Mouse (Mus musculus): Measurements from ENCODE around the gene Dab2. TPM values are rescaled to one million over a fixed set of nuclear protein-coding genes. Genes with fewer than 3 reads are reported as not detected.

Gene Dab2
- polyA plus RNA-seq (2015; fragmentation: Nextera tagmentation; extraction: Ambion mirVana), result 20.3 and 21.2 TPM in 2 replicates

DNA sequence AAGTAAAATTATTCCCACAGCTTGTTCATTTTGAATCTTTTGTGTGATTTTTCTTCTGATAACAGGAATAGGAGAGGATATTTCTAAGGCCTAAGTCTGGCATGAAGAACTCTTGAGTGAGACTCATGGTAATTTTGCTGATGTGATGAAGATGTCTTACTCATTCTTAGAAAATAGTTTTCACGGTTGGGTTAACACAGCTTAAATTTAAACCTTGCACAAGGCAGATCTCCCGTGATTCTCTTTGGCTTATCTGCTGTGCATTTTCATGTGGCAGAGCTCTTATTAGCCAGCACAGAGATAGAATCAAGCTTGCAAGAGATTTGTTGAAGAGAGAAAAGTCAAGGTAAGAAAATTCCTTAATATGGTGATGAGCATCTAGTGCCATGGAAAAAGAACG, at the start of gene Dab2:
Gene Dab2 (plus strand): TSS at position 235 of the 400 bp plus-strand sequence.
- Histone ChIP-seq H3K27ac (no peak within 1 kb of the TSS), H3K4me2 (no peak within 1 kb of the TSS), H3K4me1 (no peaks in the 10 kb centered on the region), H3K4me3 (no peak within 1 kb of the TSS), H3K36me3 (replicated peaks) (no peaks in the 10 kb centered on the region), H3K9ac (no peak within 1 kb of the TSS), H3K9me3 (no peaks in the 10 kb centered on the region), H3K27me3 (replicated peaks) (no peaks in the 10 kb centered on the region)
- WGBS, result 72% methylated on average over 3 of the region's 3 CpGs
- no peak for ATAC-seq (replicated peaks)

DNA sequence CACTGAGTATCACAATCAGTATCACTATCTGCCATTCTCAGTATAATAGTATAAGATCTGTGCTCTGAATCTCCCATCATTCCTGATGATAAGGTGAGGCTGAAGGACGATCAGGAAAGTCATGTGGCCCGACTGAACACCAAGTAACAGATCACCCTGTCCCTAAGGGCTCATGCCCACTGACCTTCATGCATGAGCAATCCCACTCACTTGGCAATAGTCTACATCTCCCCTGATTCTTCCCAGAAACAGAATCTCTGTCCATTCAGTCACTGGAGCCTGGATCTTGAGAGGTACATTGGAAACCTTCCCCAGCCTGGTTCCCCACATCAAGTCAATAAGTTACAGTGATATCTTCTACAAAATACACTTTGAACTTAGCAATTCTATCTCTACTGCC, 46.1 kb upstream of the Dab2 start:
- Histone ChIP-seq H3K4me2 (no peak overlapping the region), H3K4me1 (no peaks in the 10 kb centered on the region), H3K9ac (no peak overlapping the region), H3K4me3 (no peak overlapping the region), H3K27me3 (replicated peaks) (no peaks in the 10 kb centered on the region), H3K36me3 (replicated peaks) (no peaks in the 10 kb centered on the region), H3K9me3 (no peaks in the 10 kb centered on the region), H3K27ac (no peak overlapping the region)
- ATAC-seq (replicated peaks), result no peak
- 86% methylated on average over 2 of the region's 2 CpGs for WGBS

DNA sequence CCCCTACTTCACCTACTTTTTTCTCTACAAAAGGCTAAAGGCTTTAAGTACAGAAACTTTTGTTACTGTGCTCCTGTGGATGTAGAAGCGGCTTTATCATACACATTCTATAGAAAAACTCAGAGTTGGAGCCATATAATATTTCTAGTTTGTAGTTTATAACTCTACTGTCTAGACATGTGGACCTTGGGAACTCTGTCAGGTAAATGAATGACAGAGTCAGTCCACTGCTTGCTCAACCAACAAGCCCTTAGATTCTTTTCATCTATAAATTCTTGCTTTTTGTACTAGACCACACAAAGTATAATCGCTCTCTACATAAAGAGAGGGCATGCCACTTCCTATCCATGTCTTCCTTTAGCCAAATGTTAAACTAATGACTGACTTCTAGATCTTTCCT, 45.2 kb upstream of the Dab2 start:
- no peak for ATAC-seq (replicated peaks)
- no peaks in the 10 kb centered on the region for H3K9me3 ChIP-seq
- H3K27me3 ChIP-seq (replicated peaks), result no peaks in the 10 kb centered on the region
- 94% methylated on average over 2 of the region's 2 CpGs for WGBS
- H3K9ac ChIP-seq, result no peak overlapping the region
- no peak overlapping the region for H3K27ac ChIP-seq
- no peaks in the 10 kb centered on the region for H3K36me3 ChIP-seq (replicated peaks)
- no peaks in the 10 kb centered on the region for H3K4me1 ChIP-seq
- no peak overlapping the region for H3K4me2 ChIP-seq
- no peak overlapping the region for H3K4me3 ChIP-seq

DNA sequence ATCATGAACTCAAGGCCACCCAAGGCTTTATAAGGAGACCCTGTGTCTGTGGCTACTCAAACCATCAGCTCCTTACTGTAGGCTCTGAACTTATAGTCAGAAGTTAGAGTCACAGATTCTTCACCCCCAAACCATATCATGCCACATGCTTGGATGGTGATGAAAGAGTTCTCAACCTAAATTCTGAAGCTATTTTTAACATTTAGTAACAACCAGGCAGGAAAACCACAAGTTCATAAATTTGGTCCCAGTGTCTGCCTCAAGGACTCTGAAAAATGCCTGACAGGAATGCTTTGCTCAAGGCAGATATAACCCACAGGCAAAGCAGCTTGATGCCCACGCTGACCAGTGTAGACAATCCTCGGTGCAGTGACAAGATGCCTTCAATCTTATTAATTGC, 42.5 kb upstream of the Dab2 start:
- Histone ChIP-seq H3K36me3 (replicated peaks) (no peaks in the 10 kb centered on the region), H3K4me2 (no peak overlapping the region), H3K4me1 (no peaks in the 10 kb centered on the region), H3K27ac (no peak overlapping the region), H3K9ac (no peak overlapping the region), H3K9me3 (no peaks in the 10 kb centered on the region), H3K4me3 (no peak overlapping the region), H3K27me3 (replicated peaks) (no peaks in the 10 kb centered on the region)
- ATAC-seq (replicated peaks), result no peak
- 92% methylated on average over 2 of the region's 2 CpGs for WGBS

DNA sequence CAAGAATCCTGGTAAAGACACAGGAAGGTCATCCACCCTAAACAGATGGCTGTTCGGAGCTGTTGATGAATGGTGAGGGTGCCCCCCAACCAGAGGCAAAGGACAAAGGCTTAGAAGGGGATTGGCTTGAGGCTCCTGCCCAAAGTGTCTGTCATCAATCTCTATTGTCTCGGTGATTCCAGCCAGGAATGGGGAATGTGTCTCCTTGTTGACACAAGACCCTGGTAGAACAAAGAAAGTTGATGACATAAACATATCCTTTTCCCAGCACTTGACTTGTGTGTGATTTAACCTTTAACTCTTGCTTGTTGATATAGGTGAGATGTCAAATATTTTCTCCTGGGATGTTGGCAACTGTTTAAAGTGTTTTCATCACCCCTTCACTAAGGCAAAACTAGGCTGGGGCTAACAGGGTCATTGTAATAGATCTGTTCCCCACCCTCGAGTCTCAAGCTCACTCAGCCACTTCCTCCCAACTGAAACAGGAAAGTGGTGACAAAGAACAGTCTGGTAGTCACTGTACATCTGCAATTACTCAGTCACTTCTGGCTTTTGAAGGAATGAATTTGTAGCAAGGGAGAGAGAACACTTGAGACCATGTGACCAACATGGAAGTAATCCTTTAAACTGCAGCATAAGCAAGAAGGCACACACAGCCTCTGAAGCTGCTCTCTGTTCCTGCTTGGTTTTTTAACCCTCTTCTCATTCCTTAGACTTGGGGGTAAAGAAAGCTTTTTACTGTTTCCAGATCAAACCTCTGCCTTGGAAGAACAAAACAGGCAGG, 39.4 kb upstream of the Dab2 start:
- no peak overlapping the region for H3K4me2 ChIP-seq
- no peak overlapping the region for H3K27ac ChIP-seq
- no peaks in the 10 kb centered on the region for H3K4me1 ChIP-seq
- no peak for ATAC-seq (replicated peaks)
- H3K36me3 ChIP-seq (replicated peaks), result no peaks in the 10 kb centered on the region
- no peak overlapping the region for H3K9ac ChIP-seq
- H3K9me3 ChIP-seq, result no peaks in the 10 kb centered on the region
- no peak overlapping the region for H3K4me3 ChIP-seq
- 41% methylated on average over 3 of the region's 3 CpGs for WGBS
- no peaks in the 10 kb centered on the region for H3K27me3 ChIP-seq (replicated peaks)

DNA sequence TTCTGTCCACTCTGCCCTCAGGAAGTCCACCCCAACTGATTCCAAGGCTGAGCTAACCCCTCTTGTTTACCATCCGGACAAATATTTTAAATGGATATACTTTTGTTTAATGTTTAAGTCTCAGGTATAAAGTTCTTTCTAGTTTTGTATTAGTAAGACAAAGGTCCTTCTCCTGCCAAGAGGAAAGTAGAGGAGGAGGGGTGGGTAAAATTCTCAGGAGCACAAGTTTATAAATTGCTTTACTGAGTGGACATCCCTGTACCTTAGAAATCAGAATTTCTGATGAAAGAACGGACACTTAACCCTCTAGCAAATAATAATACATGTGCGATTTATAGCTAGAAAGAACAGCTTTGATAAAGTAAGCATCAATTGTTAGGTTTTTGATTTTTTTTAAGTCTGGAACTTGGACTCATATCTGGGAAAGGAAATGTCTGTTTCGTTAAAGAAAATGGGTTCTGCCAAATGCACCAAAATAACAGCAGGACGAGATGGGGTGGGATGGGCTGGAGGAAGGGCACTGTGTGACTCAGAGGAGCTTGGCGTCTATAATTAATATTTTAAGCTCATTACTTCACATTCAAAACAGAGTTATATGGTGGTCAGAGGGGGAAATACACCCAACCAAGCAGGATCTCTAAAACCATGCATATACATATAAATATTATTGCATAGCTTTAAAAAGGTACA, 38.7 kb upstream of the Dab2 start:
- no peaks in the 10 kb centered on the region for H3K9me3 ChIP-seq
- ATAC-seq (replicated peaks), result no peak
- no peaks in the 10 kb centered on the region for H3K27me3 ChIP-seq (replicated peaks)
- 81% methylated on average over 6 of the region's 6 CpGs for WGBS
- H3K4me3 ChIP-seq, result no peak overlapping the region
- H3K4me2 ChIP-seq, result no peak overlapping the region
- no peaks in the 10 kb centered on the region for H3K36me3 ChIP-seq (replicated peaks)
- no peak overlapping the region for H3K9ac ChIP-seq
- no peak overlapping the region for H3K27ac ChIP-seq
- H3K4me1 ChIP-seq, result no peaks in the 10 kb centered on the region

DNA sequence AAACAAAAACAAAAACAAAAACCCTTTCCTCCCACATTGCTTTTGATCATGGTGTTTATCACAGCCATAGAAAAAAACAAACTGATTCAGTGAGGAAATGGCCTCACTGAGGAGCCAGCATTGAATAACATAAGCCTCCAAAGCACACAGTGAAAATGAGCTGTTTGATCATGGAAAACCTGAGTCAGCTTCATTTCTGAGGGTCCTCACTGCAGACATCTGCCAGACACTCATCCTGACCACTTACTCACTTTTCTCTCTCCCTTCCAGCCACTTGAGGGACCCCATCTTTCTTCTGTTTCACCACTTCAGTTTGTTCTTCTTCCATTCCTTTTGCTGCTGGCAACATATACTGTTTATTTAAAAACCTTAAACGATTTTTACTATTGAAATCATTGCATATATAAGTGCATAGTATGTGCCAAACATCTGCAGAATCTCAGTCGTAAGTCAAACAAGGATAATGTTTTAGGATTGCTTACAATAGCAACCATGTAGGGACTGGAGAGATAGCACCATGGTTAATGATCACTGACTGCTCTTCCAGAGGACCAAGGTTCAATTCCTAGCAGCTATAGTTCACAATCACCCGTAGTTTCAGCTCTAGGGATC, 32.3 kb upstream of the Dab2 start:
- no peaks in the 10 kb centered on the region for H3K36me3 ChIP-seq (replicated peaks)
- no peaks in the 10 kb centered on the region for H3K4me1 ChIP-seq
- H3K9ac ChIP-seq, result no peak overlapping the region
- 92% methylated on average over 3 of the region's 3 CpGs for WGBS
- H3K27me3 ChIP-seq (replicated peaks), result no peaks in the 10 kb centered on the region
- H3K4me3 ChIP-seq, result no peak overlapping the region
- H3K4me2 ChIP-seq, result no peak overlapping the region
- no peak overlapping the region for H3K27ac ChIP-seq
- no peaks in the 10 kb centered on the region for H3K9me3 ChIP-seq
- ATAC-seq (replicated peaks), result no peak

DNA sequence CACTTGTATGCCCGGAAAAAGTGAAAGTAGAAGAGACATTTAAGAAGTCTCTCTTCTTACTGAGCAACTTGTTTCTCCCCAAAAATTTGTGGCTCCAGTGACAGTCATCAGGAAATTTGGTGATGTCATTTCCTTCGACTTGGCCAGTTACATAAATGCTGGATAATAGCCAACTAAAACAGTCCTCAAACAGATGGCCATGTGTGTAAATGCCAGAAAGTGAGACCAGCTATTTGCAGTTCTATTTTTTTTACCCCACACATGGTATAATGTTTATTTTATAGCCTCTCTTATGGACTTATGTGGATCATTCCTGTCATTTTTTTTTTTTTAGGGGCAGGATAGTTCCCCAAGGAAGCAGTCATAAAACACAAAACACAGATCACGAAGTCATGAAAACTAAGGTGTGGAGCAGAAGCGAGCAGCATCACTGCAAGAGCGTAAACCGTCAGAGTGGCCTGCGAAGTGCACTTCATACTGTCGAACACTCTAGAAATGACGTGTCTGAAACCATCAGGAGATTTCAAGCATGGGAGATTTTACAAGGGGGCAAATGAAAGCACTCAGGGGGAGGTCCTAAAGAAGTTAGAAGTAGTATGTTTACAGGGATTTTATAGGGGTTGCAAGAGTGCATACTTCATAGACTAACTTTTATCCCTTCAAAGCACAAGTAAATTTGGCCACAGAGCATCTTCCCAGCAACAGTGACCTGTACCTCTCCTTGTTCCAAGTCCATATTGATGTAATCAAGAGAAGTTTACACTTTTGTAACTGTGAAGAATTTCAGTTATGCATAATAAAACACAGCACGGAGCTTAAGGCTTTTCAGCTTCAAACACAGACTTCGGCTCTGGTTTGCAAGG, 20.8 kb upstream of the Dab2 start:
- no peaks in the 10 kb centered on the region for H3K4me1 ChIP-seq
- H3K4me3 ChIP-seq, result no peak overlapping the region
- no peaks in the 10 kb centered on the region for H3K27me3 ChIP-seq (replicated peaks)
- H3K9ac ChIP-seq, result no peak overlapping the region
- no peaks in the 10 kb centered on the region for H3K36me3 ChIP-seq (replicated peaks)
- H3K9me3 ChIP-seq, result no peaks in the 10 kb centered on the region
- H3K4me2 ChIP-seq, result no peak overlapping the region
- H3K27ac ChIP-seq, result no peak overlapping the region
- ATAC-seq (replicated peaks), result no peak
- 68% methylated on average over 11 of the region's 11 CpGs for WGBS

DNA sequence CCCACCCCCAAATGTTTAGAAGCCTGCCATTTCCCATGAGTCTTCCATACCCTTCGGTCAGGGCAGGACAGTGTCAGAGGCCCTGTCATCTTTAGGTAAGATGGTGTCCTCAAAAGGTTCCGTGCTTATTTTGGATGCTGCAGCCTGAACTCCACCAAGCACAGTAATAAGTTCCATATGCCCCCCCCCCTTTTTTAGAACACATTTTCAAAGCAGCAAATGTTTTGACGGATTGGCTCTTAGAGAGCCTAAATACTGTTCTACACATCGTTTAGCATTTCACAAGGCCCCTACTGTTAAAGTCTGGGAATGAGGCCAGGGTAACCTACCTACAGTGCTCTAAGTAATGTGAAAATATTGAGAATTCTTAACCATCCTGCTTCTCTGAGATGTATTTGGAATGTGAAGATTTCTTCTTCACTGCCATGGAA, 19.6 kb upstream of the Dab2 start:
- Histone ChIP-seq H3K36me3 (replicated peaks) (no peaks in the 10 kb centered on the region), H3K9me3 (no peaks in the 10 kb centered on the region), H3K4me3 (no peak overlapping the region), H3K4me2 (no peak overlapping the region), H3K4me1 (no peaks in the 10 kb centered on the region), H3K9ac (no peak overlapping the region), H3K27ac (no peak overlapping the region), H3K27me3 (replicated peaks) (no peaks in the 10 kb centered on the region)
- WGBS, result 66% methylated on average over 4 of the region's 4 CpGs
- ATAC-seq (replicated peaks), result no peak

DNA sequence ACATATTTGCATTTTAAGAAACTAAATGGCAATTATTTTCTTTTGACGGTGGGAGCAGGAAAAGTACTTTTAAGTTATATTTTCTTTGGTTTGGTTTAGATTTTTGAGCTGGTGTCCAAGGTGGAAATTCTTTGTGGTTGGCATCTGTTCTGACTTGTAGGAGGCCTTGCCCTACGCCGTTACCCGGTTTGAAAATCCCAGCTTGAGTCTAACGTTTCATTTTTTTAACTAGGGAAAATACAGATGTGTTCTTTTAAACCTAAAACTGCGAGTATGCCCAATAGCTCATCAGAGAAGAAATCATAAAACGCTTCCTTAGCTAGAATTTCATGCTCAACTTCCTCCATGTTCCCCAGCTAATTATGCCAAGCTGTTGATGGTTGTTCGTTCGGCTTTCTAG, 16.3 kb upstream of the Dab2 start:
- no peaks in the 10 kb centered on the region for H3K9me3 ChIP-seq
- H3K27ac ChIP-seq, result no peak overlapping the region
- no peaks in the 10 kb centered on the region for H3K36me3 ChIP-seq (replicated peaks)
- no peak for ATAC-seq (replicated peaks)
- no peaks in the 10 kb centered on the region for H3K27me3 ChIP-seq (replicated peaks)
- WGBS, result 83% methylated on average over 9 of the region's 9 CpGs
- no peaks in the 10 kb centered on the region for H3K4me1 ChIP-seq
- H3K4me2 ChIP-seq, result no peak overlapping the region
- H3K4me3 ChIP-seq, result no peak overlapping the region
- H3K9ac ChIP-seq, result no peak overlapping the region

DNA sequence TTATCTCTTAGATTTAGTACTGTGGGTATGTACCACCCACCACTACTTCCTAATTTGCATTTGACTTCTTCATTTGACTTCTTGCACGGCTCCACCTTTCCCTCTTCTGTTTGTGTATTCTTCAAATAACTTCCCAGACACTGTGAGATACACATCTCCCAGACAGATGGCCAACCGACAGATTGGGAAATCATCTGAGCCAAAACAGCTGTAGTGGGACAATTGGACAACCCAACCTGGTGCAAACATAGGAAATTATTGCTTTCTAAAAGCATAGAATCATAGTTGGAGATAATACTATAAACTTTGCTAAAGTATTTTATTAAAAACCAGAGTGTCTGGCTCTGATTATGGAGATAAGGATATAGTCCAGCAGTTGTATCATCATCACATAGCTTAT, 3.5 kb upstream of the Dab2 start:
- Histone ChIP-seq H3K27me3 (replicated peaks) (no peaks in the 10 kb centered on the region), H3K4me1 (no peaks in the 10 kb centered on the region), H3K27ac (no peak overlapping the region), H3K9ac (no peak overlapping the region), H3K9me3 (no peaks in the 10 kb centered on the region), H3K4me2 (no peak overlapping the region), H3K4me3 (no peak overlapping the region), H3K36me3 (replicated peaks) (no peaks in the 10 kb centered on the region)
- no peak for ATAC-seq (replicated peaks)
- 84% methylated on average over 2 of the region's 2 CpGs for WGBS

DNA sequence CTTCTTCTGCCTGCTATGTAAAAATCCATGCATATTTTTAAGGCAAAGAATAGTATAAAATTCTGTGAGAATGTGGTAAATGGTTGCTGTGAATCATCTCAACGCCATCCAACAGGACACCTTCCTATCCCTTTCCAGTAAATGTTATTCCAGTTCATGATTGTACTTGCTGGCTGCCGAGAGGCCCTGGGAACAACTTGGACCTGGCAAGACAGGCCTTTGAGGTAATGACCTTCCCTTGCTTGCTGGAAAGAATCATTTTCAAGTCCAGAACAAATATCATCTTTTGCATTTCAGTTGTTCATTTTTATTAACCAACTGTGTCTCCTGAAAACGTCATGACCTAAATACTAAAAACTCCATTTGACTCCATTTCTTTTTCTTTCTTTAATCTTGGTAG, 862 bp upstream of the Dab2 start:
- no peak for ATAC-seq (replicated peaks)
- H3K27ac ChIP-seq, result no peak overlapping the region
- H3K9me3 ChIP-seq, result no peaks in the 10 kb centered on the region
- no peaks in the 10 kb centered on the region for H3K36me3 ChIP-seq (replicated peaks)
- no peak overlapping the region for H3K4me3 ChIP-seq
- 87% methylated on average over 3 of the region's 3 CpGs for WGBS
- H3K4me1 ChIP-seq, result no peaks in the 10 kb centered on the region
- no peaks in the 10 kb centered on the region for H3K27me3 ChIP-seq (replicated peaks)
- H3K9ac ChIP-seq, result no peak overlapping the region
- H3K4me2 ChIP-seq, result no peak overlapping the region
